Mouse (Mus musculus): Measurements from ENCODE around the gene 1700037H04Rik. TPM values are rescaled to one million over a fixed set of nuclear protein-coding genes. Genes with fewer than 3 reads are reported as not detected.

1700037H04Rik gene
- polyA plus RNA-seq, 1 experiment from 2014 or later, result 135 TPM

GRCm38 (mm10) chr2:131191005-131191390 lies 31.1 kb upstream of the 1700037H04Rik start:
- H3K36me3 ChIP-seq (replicated peaks), result peaks cover 83% of the 10 kb centered on the region
- peaks cover 77% of the 10 kb centered on the region for H3K4me1 ChIP-seq (replicated peaks)
- H3K9ac ChIP-seq, result peak overlapping the region; percentile 95; the same call in 1 of the 2 replicates
- peak overlapping the region; percentile 90 for H3K4me3 ChIP-seq (replicated peaks)
- H3K9me3 ChIP-seq (replicated peaks), result no peaks in the 10 kb centered on the region
- no peaks in the 10 kb centered on the region for H3K27me3 ChIP-seq
- ATAC-seq (ENCODE audit: insufficient read depth), result no peak
- WGBS (ENCODE audit: insufficient replicate concordance), result 71% methylated on average over 7 of the region's 7 CpGs
- H3K27ac ChIP-seq (replicated peaks), result peak overlapping the region; percentile 97
- peak overlapping the region; percentile 96 for H3K4me2 ChIP-seq

- Histone ChIP-seq H3K9me3 (replicated peaks) (no peaks in the 10 kb centered on the region), H3K27ac (replicated peaks) (peak overlapping the region; percentile 97), H3K36me3 (replicated peaks) (peaks cover 78% of the 10 kb centered on the region), H3K4me2 (peak overlapping the region; percentile 96), H3K4me3 (replicated peaks) (peak overlapping the region; percentile 90), H3K27me3 (no peaks in the 10 kb centered on the region), H3K9ac (peak overlapping the region; percentile 95), H3K4me1 (replicated peaks) (peaks cover 82% of the 10 kb centered on the region)
- ATAC-seq (ENCODE audit: insufficient read depth), result no peak
- 77% methylated on average over 10 of the region's 10 CpGs for WGBS (ENCODE audit: insufficient replicate concordance)
These were observed 30.6 kb upstream of the 1700037H04Rik start for GRCm38 (mm10) chr2:131190344-131191004.

GRCm38 (mm10) chr2:131189521-131190309 lies 29.8 kb upstream of the 1700037H04Rik start:
- Histone ChIP-seq H3K4me2 (peak overlapping the region; percentile 96), H3K4me1 (replicated peaks) (peaks cover 81% of the 10 kb centered on the region), H3K4me3 (replicated peaks) (peak overlapping the region; percentile 90), H3K9ac (peak overlapping the region; percentile 95), H3K36me3 (replicated peaks) (peaks cover 70% of the 10 kb centered on the region), H3K9me3 (replicated peaks) (no peaks in the 10 kb centered on the region), H3K27me3 (no peaks in the 10 kb centered on the region), H3K27ac (replicated peaks) (peak overlapping the region; percentile 97)
- 19% methylated on average over 5 of the region's 5 CpGs for WGBS (ENCODE audit: insufficient replicate concordance)
- peak; percentile 56 for ATAC-seq (ENCODE audit: insufficient read depth)

GRCm38 (mm10) chr2:131188311-131188710 lies 28.4 kb upstream of the 1700037H04Rik start:
- Histone ChIP-seq H3K9me3 (replicated peaks) (no peaks in the 10 kb centered on the region), H3K27me3 (no peaks in the 10 kb centered on the region), H3K4me2 (peak overlapping the region; percentile 96), H3K4me1 (replicated peaks) (peaks cover 68% of the 10 kb centered on the region), H3K27ac (replicated peaks) (peak overlapping the region; percentile 97), H3K36me3 (replicated peaks) (peaks cover 56% of the 10 kb centered on the region), H3K9ac (peak overlapping the region; percentile 95), H3K4me3 (replicated peaks) (peak overlapping the region; percentile 90)
- WGBS (ENCODE audit: insufficient replicate concordance), result 61% methylated on average over 5 of the region's 5 CpGs
- no peak for ATAC-seq (ENCODE audit: insufficient read depth)

- H3K27ac ChIP-seq (replicated peaks), result peak overlapping the region; percentile 97
- no peak for ATAC-seq (ENCODE audit: insufficient read depth)
- no peaks in the 10 kb centered on the region for H3K9me3 ChIP-seq (replicated peaks)
- no peaks in the 10 kb centered on the region for H3K27me3 ChIP-seq
- H3K36me3 ChIP-seq (replicated peaks), result peaks cover 49% of the 10 kb centered on the region
- H3K4me2 ChIP-seq, result peak overlapping the region; percentile 96
- peaks cover 61% of the 10 kb centered on the region for H3K4me1 ChIP-seq (replicated peaks)
- H3K9ac ChIP-seq, result peak overlapping the region; percentile 95
- peak overlapping the region; percentile 90 for H3K4me3 ChIP-seq (replicated peaks)
- 36% methylated on average over 3 of the region's 3 CpGs for whole genome bisulfite sequencing (ENCODE audit: insufficient replicate concordance)
These were observed 27.7 kb upstream of the 1700037H04Rik start for GRCm38 (mm10) chr2:131187602-131187922.

- peaks cover 58% of the 10 kb centered on the region for H3K4me1 ChIP-seq (replicated peaks)
- H3K27ac ChIP-seq (replicated peaks), result peak within 1 kb of the TSS; percentile 97
- peak within 1 kb of the TSS; percentile 90 for H3K4me3 ChIP-seq (replicated peaks)
- peaks cover 43% of the 10 kb centered on the region for H3K36me3 ChIP-seq (replicated peaks)
- peak within 1 kb of the TSS; percentile 95 for H3K9ac ChIP-seq
- ATAC-seq (ENCODE audit: insufficient read depth), result peak; percentile 87
- whole genome bisulfite sequencing (ENCODE audit: insufficient replicate concordance), result under 1% methylated on average over 39 of the region's 43 CpGs
- H3K4me2 ChIP-seq, result peak within 1 kb of the TSS; percentile 96
- no peaks in the 10 kb centered on the region for H3K9me3 ChIP-seq (replicated peaks)
- H3K27me3 ChIP-seq, result no peaks in the 10 kb centered on the region
These were observed 27.1 kb upstream of the 1700037H04Rik start, which contains the start of the genes Cdc25b and Spef1 for GRCm38 (mm10) chr2:131186771-131187601. Gene Cdc25b, plus strand, starts transcription at chr2:131186949. Gene Spef1, minus strand, starts transcription at chr2:131187282.

GRCm38 (mm10) chr2:131186343-131186742 lies 26.5 kb upstream of the 1700037H04Rik start:
- Histone ChIP-seq H3K9ac (peak overlapping the region; percentile 95), H3K4me3 (replicated peaks) (peak overlapping the region; percentile 90), H3K4me1 (replicated peaks) (peaks cover 55% of the 10 kb centered on the region), H3K36me3 (replicated peaks) (peaks cover 36% of the 10 kb centered on the region), H3K4me2 (peak overlapping the region; percentile 96), H3K27ac (replicated peaks) (peak overlapping the region; percentile 97), H3K27me3 (no peaks in the 10 kb centered on the region), H3K9me3 (replicated peaks) (no peaks in the 10 kb centered on the region)
- 3% methylated on average over 14 of the region's 14 CpGs for WGBS (ENCODE audit: insufficient replicate concordance)
- ATAC-seq (ENCODE audit: insufficient read depth), result peak; percentile 40

GRCm38 (mm10) chr2:131179990-131180587 lies 20.2 kb upstream of the 1700037H04Rik start, which contains the start of gene Cenpb:
Gene Cenpb, minus strand, starts transcription at chr2:131180067.
- Histone ChIP-seq H3K36me3 (replicated peaks) (peaks cover 21% of the 10 kb centered on the region), H3K4me2 (peak within 1 kb of the TSS; percentile 95), H3K9me3 (replicated peaks) (no peaks in the 10 kb centered on the region), H3K9ac (peak within 1 kb of the TSS; percentile 85), H3K27me3 (no peaks in the 10 kb centered on the region), H3K4me1 (replicated peaks) (peaks cover 58% of the 10 kb centered on the region), H3K4me3 (replicated peaks) (peak within 1 kb of the TSS; percentile 69), H3K27ac (replicated peaks) (peak within 1 kb of the TSS; percentile 90)
- peak; percentile 84 for ATAC-seq (ENCODE audit: insufficient read depth)
- 2% methylated on average over 57 of the region's 57 CpGs for WGBS (ENCODE audit: insufficient replicate concordance)

GRCm38 (mm10) chr2:131179246-131179886 lies 19.5 kb upstream of the 1700037H04Rik start:
- H3K27ac ChIP-seq (replicated peaks), result peak overlapping the region; percentile 90
- H3K9me3 ChIP-seq (replicated peaks), result no peaks in the 10 kb centered on the region
- peaks cover 61% of the 10 kb centered on the region for H3K4me1 ChIP-seq (replicated peaks)
- peak overlapping the region; percentile 85 for H3K9ac ChIP-seq
- WGBS (ENCODE audit: insufficient replicate concordance), result under 1% methylated on average over 67 of the region's 67 CpGs
- H3K4me3 ChIP-seq (replicated peaks), result peak overlapping the region; percentile 69
- H3K4me2 ChIP-seq, result peak overlapping the region; percentile 95
- ATAC-seq (ENCODE audit: insufficient read depth), result peak; percentile 73
- H3K27me3 ChIP-seq, result peaks cover 2% of the 10 kb centered on the region
- peaks cover 21% of the 10 kb centered on the region for H3K36me3 ChIP-seq (replicated peaks)

GRCm38 (mm10) chr2:131178828-131179245 lies 19.0 kb upstream of the 1700037H04Rik start:
- Histone ChIP-seq H3K4me2 (peak overlapping the region; percentile 95), H3K9me3 (replicated peaks) (no peaks in the 10 kb centered on the region), H3K27ac (replicated peaks) (peak overlapping the region; percentile 90), H3K36me3 (replicated peaks) (peaks cover 21% of the 10 kb centered on the region), H3K9ac (peak overlapping the region; percentile 85), H3K4me3 (replicated peaks) (peak overlapping the region; percentile 69), H3K4me1 (replicated peaks) (peaks cover 61% of the 10 kb centered on the region), H3K27me3 (peaks cover 8% of the 10 kb centered on the region)
- 42% methylated on average over 26 of the region's 26 CpGs for WGBS (ENCODE audit: insufficient replicate concordance)
- no peak for ATAC-seq (ENCODE audit: insufficient read depth)
